Mouse (Mus musculus) ES-Bruce4 (cell line): ENCODE results near the gene Apopt1. TPM values are rescaled to one million over a fixed set of nuclear protein-coding genes. Genes with fewer than 3 reads are reported as not detected.
"Not testable (repeated sequence)": the region's sequence is repeated elsewhere in the genome, so short reads cannot be mapped to it uniquely, and the experiment has no call there.

Experiments used
- H3K27ac ChIP-seq: 2 replicates; pipeline ENCODE4 v1.5.1; 2012; ENCODE audit warnings: low read length, inconsistent platforms; ENCODE audit not compliant: insufficient read depth
- H3K27me3 ChIP-seq: 2 replicates; pipeline ENCODE4 v1.6.1; 2012; ENCODE audit warnings: mild to moderate bottlenecking, low read length, inconsistent platforms; ENCODE audit not compliant: control insufficient read depth, poor library complexity, insufficient read depth, severe bottlenecking
- H3K36me3 ChIP-seq: 2 replicates; pipeline ENCODE4 v1.6.1; 2012; ENCODE audit warnings: inconsistent platforms, mild to moderate bottlenecking, low read length, moderate library complexity; ENCODE audit not compliant: control insufficient read depth, poor library complexity, insufficient read depth, severe bottlenecking
- H3K4me1 ChIP-seq: one replicate; pipeline ENCODE4 v1.8.1; 2011; ENCODE audit warnings: low read length; ENCODE audit not compliant: control insufficient read depth, insufficient read depth
- H3K4me3 ChIP-seq: 2 replicates; pipeline ENCODE4 v1.5.1; 2011; ENCODE audit warnings: low read depth, mild to moderate bottlenecking, low read length
- H3K9ac ChIP-seq: 2 replicates; pipeline ENCODE4 v1.6.1; 2012; ENCODE audit warnings: low read depth, mild to moderate bottlenecking, inconsistent platforms; ENCODE audit not compliant: poor library complexity, severe bottlenecking
- H3K9me3 ChIP-seq: replicated peaks from 2 replicates; pipeline ENCODE4 v1.6.1; 2012; ENCODE audit warnings: mild to moderate bottlenecking, low read length, inconsistent platforms; ENCODE audit not compliant: control insufficient read depth, poor library complexity, insufficient read depth, severe bottlenecking
- CTCF ChIP-seq: IDR thresholded peaks from one replicate; pipeline ENCODE4 v1.8.1; 2011; ENCODE audit warnings: low read depth, low read length
- EP300 ChIP-seq: IDR thresholded peaks from 2 replicates; pipeline ENCODE4 v1.6.1; 2011; ENCODE audit warnings: low read depth, low read length; ENCODE audit not compliant: insufficient read depth
- POLR2A ChIP-seq: IDR thresholded peaks from one replicate; pipeline ENCODE4 v1.8.1; 2011; ENCODE audit warnings: low read length; ENCODE audit not compliant: insufficient read depth
- polyA plus RNA-seq: library from polyadenylated mRNA; stranded (reverse); fragments of >200 nt; gene quantifications from 2 replicates; pipeline ENCODE4 v1.2.4, GENCODE M21; 2011; ENCODE audit warnings: low read depth; ENCODE audit not compliant: missing spikeins, insufficient read depth, insufficient read length

The Apopt1 gene
- polyA plus RNA-seq, 1 experiment, result 49.4 TPM

- no peaks in the 10 kb centered on the region for H3K27me3 ChIP-seq
- no peak overlapping the region for H3K4me3 ChIP-seq
- H3K9me3 ChIP-seq, result no peaks in the 10 kb centered on the region
- TF ChIP-seq CTCF (no peak), EP300 (no peak), POLR2A (no peak)
- peaks cover 2% of the 10 kb centered on the region for H3K4me1 ChIP-seq
- H3K36me3 ChIP-seq, result no peaks in the 10 kb centered on the region
- H3K27ac ChIP-seq, result no peak overlapping the region
- no peak overlapping the region for H3K9ac ChIP-seq
These were observed 14.9 kb downstream of the Apopt1 start for GRCm38 (mm10) chr12:111727956-111728355.

GRCm38 (mm10) chr12:111731822-111732807 is 19.1 kb downstream of the Apopt1 start:
- Histone ChIP-seq H3K27me3 (no peaks in the 10 kb centered on the region), H3K36me3 (no peaks in the 10 kb centered on the region), H3K9me3 (no peaks in the 10 kb centered on the region), H3K27ac (no peak overlapping the region), H3K4me1 (peaks cover 2% of the 10 kb centered on the region), H3K9ac (no peak overlapping the region), H3K4me3 (no peak overlapping the region)
- no peak for TF ChIP-seq EP300
- peak; percentile 92 for TF ChIP-seq CTCF

- Histone ChIP-seq H3K9me3 (no peaks in the 10 kb centered on the region), H3K9ac (no peak overlapping the region), H3K27me3 (no peaks in the 10 kb centered on the region), H3K27ac (no peak overlapping the region), H3K36me3 (no peaks in the 10 kb centered on the region), H3K4me1 (peaks cover 2% of the 10 kb centered on the region), H3K4me3 (no peak overlapping the region)
- TF ChIP-seq EP300, result no peak
- TF ChIP-seq POLR2A, result no peak
- TF ChIP-seq CTCF, result no peak
These were observed 19.9 kb downstream of the Apopt1 start for GRCm38 (mm10) chr12:111732921-111733320.

GRCm38 (mm10) chr12:111734912-111735311 is 21.9 kb downstream of the Apopt1 start:
- Histone ChIP-seq H3K9ac (no peak overlapping the region), H3K9me3 (no peaks in the 10 kb centered on the region), H3K27ac (no peak overlapping the region), H3K4me3 (no peak overlapping the region), H3K4me1 (peaks cover 2% of the 10 kb centered on the region), H3K36me3 (no peaks in the 10 kb centered on the region), H3K27me3 (no peaks in the 10 kb centered on the region)
- TF ChIP-seq EP300, result no peak
- TF ChIP-seq POLR2A, result no peak
- TF ChIP-seq CTCF, result no peak

- H3K36me3 ChIP-seq, H3K4me1 ChIP-seq, H3K27me3 ChIP-seq, H3K9ac ChIP-seq, H3K4me3 ChIP-seq, H3K9me3 ChIP-seq, H3K27ac ChIP-seq: not testable (repeated sequence)
These were observed 23.6 kb downstream of the Apopt1 start for GRCm38 (mm10) chr12:111736676-111737075.

GRCm38 (mm10) chr12:111737370-111737769 is 24.3 kb downstream of the Apopt1 start:
- no peaks in the 10 kb centered on the region for H3K36me3 ChIP-seq
- no peaks in the 10 kb centered on the region for H3K27me3 ChIP-seq
- TF ChIP-seq CTCF (no peak), EP300 (no peak), POLR2A (no peak)
- no peak overlapping the region for H3K27ac ChIP-seq
- no peak overlapping the region for H3K9ac ChIP-seq
- no peak overlapping the region for H3K4me3 ChIP-seq
- no peaks in the 10 kb centered on the region for H3K4me1 ChIP-seq
- H3K9me3 ChIP-seq, result no peaks in the 10 kb centered on the region
